Mouse (Mus musculus) forebrain, embryonic 11.5 days (tissue): Measurements from ENCODE around the gene Gna15. TPM values are rescaled to one million over a fixed set of nuclear protein-coding genes. Genes with fewer than 3 reads are reported as not detected.

Source experiments
- ATAC-seq: fragments of 200-750 bp; cut with Nextera tagmentation; replicated peaks from 2 replicates; pipeline ENCODE4 v1.8.0; 2017; ENCODE audit warnings: moderate TSS enrichment; ENCODE audit not compliant: low FRiP score
- DNase-seq: peaks from one replicate; pipeline ENCODE4 v3.0.0-alpha.2; 2017; ENCODE audit warnings: low spot score
- H3K27ac ChIP-seq: fragments of 300-500 bp; sonication (generic); 2 replicates; pipeline ENCODE4 v1.5.1; 2014; ENCODE audit warnings: low read depth, low read length
- H3K27me3 ChIP-seq: fragments of 300-500 bp; sonication (generic); 2 replicates; pipeline ENCODE4 v1.6.1; 2014; ENCODE audit warnings: mild to moderate bottlenecking, low read length, mixed read lengths; ENCODE audit not compliant: control insufficient read depth, insufficient read depth
- H3K36me3 ChIP-seq: fragments of 300-500 bp; sonication (generic); 2 replicates; pipeline ENCODE4 v1.6.1; 2014; ENCODE audit warnings: mild to moderate bottlenecking, low read length, moderate library complexity, mixed read lengths; ENCODE audit not compliant: control insufficient read depth, insufficient read depth
- H3K4me1 ChIP-seq: fragments of 300-500 bp; sonication (generic); replicated peaks from 2 replicates; pipeline ENCODE4 v1.6.1; 2014; ENCODE audit warnings: low read length, mixed read lengths; ENCODE audit not compliant: control insufficient read depth, insufficient read depth
- H3K4me2 ChIP-seq: fragments of 300-500 bp; sonication (generic); 2 replicates; pipeline ENCODE4 v1.6.1; 2014; ENCODE audit warnings: low read depth, mild to moderate bottlenecking, low read length, moderate library complexity, mixed read lengths; ENCODE audit not compliant: severe bottlenecking
- H3K4me3 ChIP-seq: fragments of 300-500 bp; sonication (generic); 2 replicates; pipeline ENCODE4 v1.5.1; 2014; ENCODE audit warnings: low read depth, low read length
- H3K9ac ChIP-seq: fragments of 300-500 bp; sonication (generic); 2 replicates; pipeline ENCODE4 v1.6.1; 2014; ENCODE audit warnings: low read length
- H3K9me3 ChIP-seq: fragments of 300-500 bp; sonication (generic); 2 replicates; pipeline ENCODE4 v1.6.1; 2016; ENCODE audit warnings: low read length, mixed read lengths; ENCODE audit not compliant: control insufficient read depth
- WGBS: fragments of 180-500 bp; shearing (Covaris S2); extraction: QIAGEN DNeasy Blood & Tissue Kit; methylation state at CpG from one replicate; pipeline ENCODE4 v1.1.7; 2014; 5-methylcytosine and 5-hydroxymethylcytosine counted together
- polyA plus RNA-seq: library from polyadenylated mRNA; unstranded; fragments of >200 nt; fragmentation: Nextera tagmentation; extraction: Ambion mirVana; gene quantifications from 2 replicates; pipeline ENCODE4 v1.2.1, GENCODE M21; 2014

The Gna15 gene
- polyA plus RNA-seq, 1 experiment from 2014 or later = 0.68 TPM

GRCm38 (mm10) chr10:81497401-81498270, 26.4 kb downstream of the Gna15 start:
- Histone ChIP-seq H3K4me2 (peak overlapping the region; percentile 83), H3K36me3 (no peaks in the 10 kb centered on the region; the same call in 1 of the 2 replicates), H3K9me3 (no peaks in the 10 kb centered on the region), H3K9ac (no peak overlapping the region), H3K27me3 (no peaks in the 10 kb centered on the region), H3K4me3 (no peak overlapping the region), H3K4me1 (peaks cover 8% of the 10 kb centered on the region), H3K27ac (no peak overlapping the region)
- WGBS = 87% methylated on average over 17 of the region's 17 CpGs
- ATAC-seq (no peak), DNase-seq (no peak)

GRCm38 (mm10) chr10:81496969-81497368, 27.1 kb downstream of the Gna15 start:
- Histone ChIP-seq H3K4me3 (peak overlapping the region; percentile 84), H3K9me3 (no peaks in the 10 kb centered on the region), H3K27me3 (no peaks in the 10 kb centered on the region), H3K4me1 (peaks cover 8% of the 10 kb centered on the region), H3K27ac (no peak overlapping the region; the same call in 1 of the 2 replicates), H3K36me3 (no peaks in the 10 kb centered on the region; the same call in 1 of the 2 replicates), H3K9ac (peak overlapping the region; percentile 37; the same call in 1 of the 2 replicates), H3K4me2 (peak overlapping the region; percentile 83)
- ATAC-seq = no peak
- 31% methylated on average over 4 of the region's 4 CpGs for WGBS
- DNase-seq = no peak

DNA sequence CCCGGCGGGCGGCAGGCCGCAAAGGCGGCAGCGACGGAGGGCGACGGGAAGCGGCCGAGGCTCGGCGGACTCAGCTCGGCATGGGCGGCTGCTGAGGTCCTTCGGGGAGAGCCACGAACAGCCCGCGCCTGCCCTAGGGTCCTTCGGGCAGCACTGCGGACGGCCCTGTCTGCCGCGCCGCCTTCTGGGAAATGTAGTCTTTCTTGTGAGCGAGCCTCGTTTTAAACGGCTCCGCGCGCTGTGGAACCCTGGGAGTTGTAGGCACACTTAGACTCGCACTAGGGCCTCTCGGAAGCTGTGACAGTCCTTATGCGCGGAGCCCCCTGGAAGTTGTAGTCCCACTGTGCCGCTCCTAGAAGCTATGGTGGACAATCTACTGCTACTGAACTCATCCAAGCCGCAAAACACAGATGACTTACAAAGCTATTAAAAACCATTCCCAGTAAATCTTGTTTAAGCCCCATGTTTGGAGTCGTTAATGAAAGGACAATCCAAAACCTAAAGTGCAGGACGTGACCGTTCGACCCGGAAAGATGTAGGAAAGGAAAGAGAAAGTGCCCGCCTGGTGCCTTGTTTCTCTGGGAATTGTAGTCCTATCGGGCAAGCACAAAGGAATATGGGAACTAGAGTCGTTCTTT, 27.6 kb downstream of the Gna15 start, which contains the start of gene Ncln:
Gene Ncln, minus strand, starts transcription at position 129 of the 638 bp plus-strand sequence.
- no peaks in the 10 kb centered on the region; the same call in none of the 2 replicates for H3K36me3 ChIP-seq
- H3K9me3 ChIP-seq = no peaks in the 10 kb centered on the region
- ATAC-seq = peak; percentile 96
- no peaks in the 10 kb centered on the region for H3K27me3 ChIP-seq
- H3K4me3 ChIP-seq = peak within 1 kb of the TSS; percentile 84
- H3K4me1 ChIP-seq = peaks cover 8% of the 10 kb centered on the region
- peak within 1 kb of the TSS; percentile 83 for H3K4me2 ChIP-seq
- peak within 1 kb of the TSS; percentile 20; the same call in 1 of the 2 replicates for H3K27ac ChIP-seq
- under 1% methylated on average over 44 of the region's 45 CpGs for WGBS
- H3K9ac ChIP-seq = peak within 1 kb of the TSS; percentile 71
- peak; percentile 98 for DNase-seq

DNA sequence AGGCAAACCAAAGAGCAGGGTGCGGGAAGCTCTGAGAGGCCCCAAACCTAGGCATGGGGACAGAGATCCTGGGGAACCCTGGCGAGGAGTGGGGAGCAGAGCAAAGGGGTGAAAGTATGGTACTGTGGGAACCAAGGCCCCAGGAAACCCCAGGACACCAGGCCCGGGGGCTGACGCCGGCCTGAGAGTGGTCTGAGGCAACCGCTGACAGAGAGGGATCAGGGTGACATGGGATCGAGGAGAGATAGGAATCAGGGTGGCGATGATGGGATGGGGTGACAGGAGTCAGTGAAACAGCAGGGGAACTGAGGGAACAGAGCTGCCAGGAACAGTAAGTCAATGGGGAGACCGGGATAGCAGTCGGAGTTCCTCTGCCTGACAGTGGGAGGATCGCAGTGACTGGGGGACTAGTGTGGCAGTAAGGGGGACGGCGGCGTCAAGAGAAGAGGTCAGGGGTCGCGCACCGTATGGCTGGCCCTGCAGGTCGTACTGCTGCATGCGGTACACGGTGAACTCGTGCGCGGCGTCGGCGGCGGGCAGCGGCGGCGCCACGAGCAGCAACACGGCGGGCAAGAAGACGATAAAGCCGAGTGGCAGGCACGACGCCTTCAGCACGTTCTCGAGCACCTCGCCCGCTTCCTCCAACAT, 28.3 kb downstream of the Gna15 start:
- Histone ChIP-seq H3K27ac (no peak overlapping the region), H3K4me2 (peak overlapping the region; percentile 83), H3K9me3 (no peaks in the 10 kb centered on the region), H3K36me3 (peaks cover 2% of the 10 kb centered on the region), H3K9ac (peak overlapping the region; percentile 71), H3K27me3 (no peaks in the 10 kb centered on the region), H3K4me1 (peaks cover 8% of the 10 kb centered on the region), H3K4me3 (peak overlapping the region; percentile 84)
- DNase-seq (peak; percentile 52), ATAC-seq (peak; percentile 34)
- 1% methylated on average over 41 of the region's 41 CpGs for WGBS

GRCm38 (mm10) chr10:81495151-81495550, 28.9 kb downstream of the Gna15 start:
- ATAC-seq (no peak), DNase-seq (peak; percentile 50)
- Histone ChIP-seq H3K4me3 (peak overlapping the region; percentile 84), H3K36me3 (peaks cover 2% of the 10 kb centered on the region), H3K27ac (no peak overlapping the region), H3K4me1 (peaks cover 8% of the 10 kb centered on the region), H3K9ac (peak overlapping the region; percentile 71), H3K4me2 (peak overlapping the region; percentile 83), H3K27me3 (no peaks in the 10 kb centered on the region), H3K9me3 (no peaks in the 10 kb centered on the region)
- 78% methylated on average over 6 of the region's 6 CpGs for WGBS

- no peak overlapping the region for H3K9ac ChIP-seq
- H3K4me1 ChIP-seq = peaks cover 8% of the 10 kb centered on the region
- no peak overlapping the region for H3K27ac ChIP-seq
- H3K36me3 ChIP-seq = peaks cover 2% of the 10 kb centered on the region
- H3K9me3 ChIP-seq = no peaks in the 10 kb centered on the region
- ATAC-seq (no peak), DNase-seq (no peak)
- WGBS = 94% methylated on average over 11 of the region's 11 CpGs
- no peaks in the 10 kb centered on the region for H3K27me3 ChIP-seq
- H3K4me3 ChIP-seq = peak overlapping the region; percentile 84
- H3K4me2 ChIP-seq = peak overlapping the region; percentile 83; the same call in 1 of the 2 replicates
Measured at GRCm38 (mm10) chr10:81494260-81495041, 29.6 kb downstream of the Gna15 start.

DNA sequence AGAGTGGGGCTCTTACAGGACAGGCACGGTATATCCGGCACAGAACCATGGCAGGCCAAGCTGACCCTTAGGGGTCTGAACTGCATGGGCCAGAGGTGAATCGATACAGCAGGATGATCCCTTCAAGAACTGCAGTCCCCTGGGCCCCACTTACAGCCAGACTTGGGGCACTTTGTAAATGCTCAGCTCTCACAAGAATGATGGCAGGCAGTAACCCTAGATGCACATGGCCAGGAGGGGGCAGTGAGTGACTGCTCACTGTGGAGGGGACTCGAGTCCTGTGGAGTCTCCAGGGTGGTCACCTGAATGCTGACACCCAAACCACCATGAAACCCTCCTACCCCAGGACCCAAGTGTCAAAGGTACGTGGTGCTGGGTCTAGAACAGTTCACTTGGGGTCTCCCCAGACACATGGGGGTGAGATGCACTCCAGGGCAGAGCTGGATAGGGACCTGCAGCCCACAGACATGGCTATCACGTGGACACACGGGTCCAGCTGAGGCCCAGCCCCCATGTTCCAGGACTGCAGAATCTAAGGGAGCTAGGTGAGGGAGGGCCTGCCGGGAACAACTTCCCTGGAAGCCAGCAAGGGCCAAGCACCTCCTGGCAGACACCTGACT, 30.3 kb downstream of the Gna15 start:
- Histone ChIP-seq H3K9ac (no peak overlapping the region), H3K9me3 (no peaks in the 10 kb centered on the region), H3K4me2 (no peak overlapping the region), H3K36me3 (peaks cover 2% of the 10 kb centered on the region), H3K4me3 (no peak overlapping the region), H3K27ac (no peak overlapping the region), H3K27me3 (no peaks in the 10 kb centered on the region), H3K4me1 (peaks cover 8% of the 10 kb centered on the region)
- WGBS = 84% methylated on average over 8 of the region's 8 CpGs
- DNase-seq (no peak), ATAC-seq (no peak)
